Mouse (Mus musculus) ES-Bruce4 (cell line): Measurements from ENCODE around the gene Btbd19. TPM values are rescaled to one million over a fixed set of nuclear protein-coding genes. Genes with fewer than 3 reads are reported as not detected.

Experiments
- H3K27ac ChIP-seq: 2 replicates; pipeline ENCODE4 v1.5.1; 2012; ENCODE audit warnings: low read length, inconsistent platforms; ENCODE audit not compliant: insufficient read depth
- H3K27me3 ChIP-seq: 2 replicates; pipeline ENCODE4 v1.6.1; 2012; ENCODE audit warnings: mild to moderate bottlenecking, low read length, inconsistent platforms; ENCODE audit not compliant: control insufficient read depth, poor library complexity, insufficient read depth, severe bottlenecking
- H3K36me3 ChIP-seq: 2 replicates; pipeline ENCODE4 v1.6.1; 2012; ENCODE audit warnings: inconsistent platforms, mild to moderate bottlenecking, low read length, moderate library complexity; ENCODE audit not compliant: control insufficient read depth, poor library complexity, insufficient read depth, severe bottlenecking
- H3K4me1 ChIP-seq: one replicate; pipeline ENCODE4 v1.8.1; 2011; ENCODE audit warnings: low read length; ENCODE audit not compliant: control insufficient read depth, insufficient read depth
- H3K4me3 ChIP-seq: 2 replicates; pipeline ENCODE4 v1.5.1; 2011; ENCODE audit warnings: low read depth, mild to moderate bottlenecking, low read length
- H3K9ac ChIP-seq: 2 replicates; pipeline ENCODE4 v1.6.1; 2012; ENCODE audit warnings: low read depth, mild to moderate bottlenecking, inconsistent platforms; ENCODE audit not compliant: poor library complexity, severe bottlenecking
- H3K9me3 ChIP-seq: replicated peaks from 2 replicates; pipeline ENCODE4 v1.6.1; 2012; ENCODE audit warnings: mild to moderate bottlenecking, low read length, inconsistent platforms; ENCODE audit not compliant: control insufficient read depth, poor library complexity, insufficient read depth, severe bottlenecking
- CTCF ChIP-seq: IDR thresholded peaks from one replicate; pipeline ENCODE4 v1.8.1; 2011; ENCODE audit warnings: low read depth, low read length
- EP300 ChIP-seq: IDR thresholded peaks from 2 replicates; pipeline ENCODE4 v1.6.1; 2011; ENCODE audit warnings: low read depth, low read length; ENCODE audit not compliant: insufficient read depth
- POLR2A ChIP-seq: IDR thresholded peaks from one replicate; pipeline ENCODE4 v1.8.1; 2011; ENCODE audit warnings: low read length; ENCODE audit not compliant: insufficient read depth
- polyA plus RNA-seq: library from polyadenylated mRNA; stranded (reverse); fragments of >200 nt; gene quantifications from 2 replicates; pipeline ENCODE4 v1.2.4, GENCODE M21; 2011; ENCODE audit warnings: low read depth; ENCODE audit not compliant: missing spikeins, insufficient read depth, insufficient read length

Gene Btbd19
- polyA plus RNA-seq, 1 experiment, result 60.9 TPM

DNA sequence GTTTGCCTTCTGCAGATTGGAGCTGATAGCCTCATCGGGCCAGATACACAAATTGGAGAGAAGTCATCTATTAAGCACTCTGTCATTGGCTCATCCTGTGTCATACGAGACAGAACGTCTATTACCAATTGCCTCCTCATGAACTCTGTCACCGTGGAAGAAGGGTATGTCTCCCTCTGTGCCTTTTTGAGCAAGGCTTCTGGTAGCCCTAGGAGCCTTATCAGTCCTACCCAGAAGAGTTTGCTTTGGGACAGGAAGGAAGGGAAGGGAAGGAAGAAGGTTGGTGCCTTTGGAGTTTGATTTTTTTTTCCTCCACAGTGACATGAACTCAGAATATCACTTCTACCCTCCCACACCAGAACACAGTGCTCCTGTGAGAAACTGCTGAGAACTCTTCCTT, 54.9 kb downstream of the Btbd19 start:
- H3K9me3 ChIP-seq, result no peaks in the 10 kb centered on the region

DNA sequence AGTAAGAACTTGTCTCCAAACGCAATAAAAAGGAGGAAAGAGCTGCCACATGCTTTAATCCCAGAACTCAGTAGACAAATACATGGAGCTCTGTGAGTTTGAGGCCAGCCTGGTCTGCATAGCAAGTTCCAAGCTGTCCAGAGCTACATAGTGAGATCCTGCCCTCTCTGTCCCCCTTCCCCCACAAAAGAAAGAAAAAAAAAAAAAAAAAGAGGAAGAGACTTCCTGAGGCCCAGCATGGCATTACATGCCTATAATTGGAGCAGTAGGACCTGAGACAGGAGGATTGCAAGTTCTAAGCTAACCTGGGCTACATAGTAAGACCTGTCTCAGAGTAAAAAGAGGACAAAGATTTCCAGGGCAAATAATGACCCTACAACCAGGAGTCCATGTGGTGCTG, 55.9 kb downstream of the Btbd19 start:
- Histone ChIP-seq H3K9me3 (no peaks in the 10 kb centered on the region), H3K4me1 (no peaks in the 10 kb centered on the region), H3K27me3 (no peaks in the 10 kb centered on the region), H3K36me3 (peaks cover 59% of the 10 kb centered on the region), H3K27ac (no peak overlapping the region), H3K4me3 (no peak overlapping the region), H3K9ac (no peak overlapping the region)
- TF ChIP-seq POLR2A (no peak), EP300 (no peak), CTCF (no peak)

More for the DNA sequence above, 54.9 kb downstream of the Btbd19 start:
- no peak overlapping the region for H3K9ac ChIP-seq
- no peak overlapping the region for H3K27ac ChIP-seq
- no peaks in the 10 kb centered on the region for H3K4me1 ChIP-seq
- peaks cover 59% of the 10 kb centered on the region for H3K36me3 ChIP-seq
- TF ChIP-seq EP300 (no peak), CTCF (no peak), POLR2A (no peak)
- no peaks in the 10 kb centered on the region for H3K27me3 ChIP-seq
- no peak overlapping the region for H3K4me3 ChIP-seq

Other genes starting within 250 kb of the Btbd19 start
- gene Zswim5, start 248.3 kb downstream of the Btbd19 start, polyA plus RNA-seq, result 2.1 and 2.5 TPM in 2 replicates
- gene Urod, start 131.3 kb downstream of the Btbd19 start, polyA plus RNA-seq, result 77.2 and 79.3 TPM in 2 replicates
- gene Hectd3, start 130.4 kb downstream of the Btbd19 start, polyA plus RNA-seq, result 6.4 and 7.9 TPM in 2 replicates
- 67.5 and 73.3 TPM in 2 replicates for gene Eif2b3, start 106.3 kb downstream of the Btbd19 start, polyA plus RNA-seq
- 4.5 and 5.7 TPM in 2 replicates for gene Ptch2, start 29.6 kb downstream of the Btbd19 start, polyA plus RNA-seq
- gene Tctex1d4, start 1.1 kb upstream of the Btbd19 start, polyA plus RNA-seq, result not detected in 2 replicates
- 12.1 and 12.5 TPM in 2 replicates for gene Plk3, start 8.2 kb upstream of the Btbd19 start, polyA plus RNA-seq
- gene Rps8, start 30.5 kb upstream of the Btbd19 start, polyA plus RNA-seq, result 2,253 and 2,515 TPM in 2 replicates
- 109 and 112 TPM in 2 replicates for gene Kif2c, start 56.9 kb upstream of the Btbd19 start, polyA plus RNA-seq
- 1.8 and 2.7 TPM in 2 replicates for gene Tmem53, start 126.2 kb upstream of the Btbd19 start, polyA plus RNA-seq
- gene Armh1, start 126.4 kb upstream of the Btbd19 start, polyA plus RNA-seq, result 0.49 and 0.52 TPM in 2 replicates